Mouse (Mus musculus) cortical plate, adult 2 months (tissue): ENCODE results near the gene Psme1.

ENCODE experiments used
- CTCF ChIP-seq: fragments of 200-500 bp; IDR thresholded peaks from 2 replicates; pipeline ENCODE4 v1.5.1; 2011; ENCODE audit warnings: mild to moderate bottlenecking, control low read depth, low read length; ENCODE audit not compliant: insufficient read depth; ENCODE audit errors: extremely low read depth
- POLR2A ChIP-seq: fragments of 200-500 bp; IDR thresholded peaks from 2 replicates; pipeline ENCODE4 v1.6.1; 2011; ENCODE audit warnings: mild to moderate bottlenecking, low read length, control low read depth; ENCODE audit not compliant: insufficient read depth; ENCODE audit errors: extremely low read depth

GRCm38 (mm10) chr14:55586149-55586548 is 8.2 kb downstream of the Psme1 start:
- TF ChIP-seq CTCF (no peak), POLR2A (no peak)
